Mouse (Mus musculus): ENCODE data around the gene Lrch1.
A peak's percentile ranks its signal among the peaks of the same experiment; 100 is the strongest.

Lrch1 gene

DNA sequence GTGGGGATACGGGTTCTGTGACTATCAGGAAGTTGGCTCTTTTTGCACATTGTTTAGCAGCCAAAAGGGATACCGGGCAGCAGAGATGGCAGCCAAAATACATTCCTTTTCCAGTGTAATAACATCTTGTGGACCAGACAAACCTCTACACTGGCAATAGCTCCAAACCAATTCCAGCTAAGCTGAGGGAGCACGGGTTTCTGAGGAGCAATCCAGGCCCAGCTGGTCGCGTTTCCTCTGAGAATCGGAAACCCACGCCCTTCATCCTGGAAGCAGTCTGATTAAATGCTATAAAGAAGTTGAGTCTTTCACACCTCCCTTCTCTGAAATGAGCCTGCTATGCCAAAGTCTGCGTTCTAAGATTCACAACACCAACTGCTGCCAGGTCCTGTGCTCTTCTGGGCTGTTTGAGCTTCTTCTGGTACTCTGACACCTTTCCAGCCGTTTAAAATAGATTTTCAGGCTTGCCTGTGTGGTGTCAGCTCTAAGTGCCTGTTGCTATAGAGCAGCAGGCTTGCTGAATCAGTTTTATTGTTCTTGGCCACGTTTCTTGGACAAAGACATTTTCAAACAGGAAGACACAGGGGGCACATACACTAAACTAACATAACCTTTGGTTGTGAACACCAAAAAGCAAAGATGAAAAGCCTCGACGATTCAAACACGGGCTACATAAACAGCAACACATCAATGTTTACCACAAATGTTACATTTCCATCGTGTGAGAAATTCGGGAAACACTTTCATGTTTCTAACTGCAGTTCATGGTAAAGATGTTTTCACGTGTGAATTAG lies 94.5 kb downstream of the Lrch1 start:
- DNase-seq (ENCODE audit: low spot score in 2 of 2) = no peak

DNA sequence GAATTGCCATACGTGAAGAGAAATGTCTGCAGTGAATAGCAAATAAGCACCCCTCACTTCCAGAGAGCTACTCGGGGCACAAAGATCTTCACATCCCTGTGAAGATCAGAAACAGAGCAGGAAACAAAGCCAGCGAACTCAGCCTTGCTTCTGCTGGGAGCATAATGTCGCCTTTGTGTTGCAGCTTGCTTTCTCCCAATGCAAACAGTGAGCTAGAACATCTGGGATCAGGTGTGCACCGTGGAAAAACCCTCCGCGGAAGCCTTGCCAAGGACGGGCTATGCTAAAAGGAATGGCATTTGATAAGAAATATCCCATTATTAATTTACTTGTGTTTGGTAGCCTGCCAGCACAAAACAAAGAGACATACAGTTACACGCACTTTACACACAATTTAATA lies 95.8 kb downstream of the Lrch1 start:
- DNase-seq (ENCODE audit: low spot score in 2 of 2) = no peak

DNA sequence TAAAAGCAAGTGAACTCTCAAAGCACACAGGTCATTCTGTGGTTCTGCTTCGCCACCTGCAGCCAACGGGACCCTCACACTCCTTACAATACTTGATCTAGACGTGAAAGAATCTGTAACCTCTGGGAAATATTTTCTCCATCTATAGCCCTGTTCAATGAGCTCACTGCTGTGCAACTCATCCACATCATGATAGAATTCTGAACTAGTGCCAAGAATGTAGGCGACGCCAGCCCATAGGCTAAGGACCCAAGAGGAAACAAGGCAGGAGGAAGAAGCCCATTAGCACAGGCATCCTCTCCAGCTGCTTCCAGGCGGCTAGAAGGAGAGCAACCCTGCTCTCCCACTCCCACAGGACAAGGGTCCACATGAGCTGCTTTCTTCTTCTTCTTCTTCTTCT lies 98.7 kb downstream of the Lrch1 start:
- DNase-seq (ENCODE audit: low spot score in 2 of 2) = no peak

DNA sequence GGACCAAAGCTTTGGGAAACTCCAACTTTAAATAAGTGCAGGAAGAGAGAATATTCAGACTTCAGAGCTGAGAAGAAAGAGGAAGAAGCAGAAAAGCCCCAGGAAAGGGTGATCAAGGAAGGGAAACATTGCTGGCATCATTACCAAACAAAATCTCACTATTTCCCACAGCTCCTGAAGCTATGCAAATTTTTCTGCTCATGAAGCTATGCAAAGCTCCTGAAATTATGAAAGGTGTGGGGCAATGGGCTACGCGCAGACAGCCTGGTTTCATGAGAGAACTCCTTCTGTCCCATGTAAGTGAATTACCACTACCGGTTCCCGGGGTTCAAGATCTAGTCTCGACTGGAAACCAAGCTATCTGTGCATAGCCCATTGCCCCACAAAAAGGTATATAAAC lies 99.5 kb downstream of the Lrch1 start:
- DNase-seq (ENCODE audit: low spot score in 2 of 2) = no peak

DNA sequence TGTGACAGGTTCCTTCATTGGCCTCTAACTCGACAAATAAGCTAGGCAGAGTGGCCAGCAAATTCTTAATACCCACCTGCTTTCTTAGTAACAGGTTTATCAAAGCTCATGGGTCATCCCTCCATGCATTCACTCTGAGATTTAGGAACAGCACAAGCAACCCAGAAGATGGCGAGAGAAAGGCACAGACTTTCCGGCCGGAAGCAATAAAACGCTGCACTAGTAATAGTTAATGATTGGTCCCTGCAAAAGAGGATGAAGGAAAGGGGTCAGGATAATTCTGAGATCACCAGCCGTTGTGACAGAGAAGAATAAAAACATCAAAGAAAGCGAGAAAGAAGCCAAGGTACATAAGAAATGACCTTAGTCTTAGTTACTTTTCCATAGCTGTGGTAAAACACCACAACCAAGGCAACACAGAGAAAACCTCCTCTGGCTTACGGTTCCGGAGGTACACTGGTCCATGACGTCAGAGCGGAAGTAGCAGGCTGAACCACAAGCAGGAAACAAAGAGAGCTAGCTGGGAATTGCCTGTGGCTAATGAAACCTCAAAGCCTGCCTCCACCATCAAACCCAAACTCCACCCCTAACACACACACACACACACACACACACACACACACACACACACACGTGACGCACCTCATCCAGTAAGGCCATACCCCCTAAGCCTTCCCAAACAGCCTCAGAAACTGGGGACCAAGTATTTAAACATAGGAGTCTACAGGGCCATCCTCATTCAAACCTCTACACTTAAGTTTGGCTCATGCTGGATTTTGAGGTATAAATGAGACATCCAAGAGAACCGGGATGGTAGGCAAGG lies 100.2 kb downstream of the Lrch1 start:
- peak in 1 of 2 experiments; percentile 36 for DNase-seq (ENCODE audit: low spot score in 2 of 2)

DNA sequence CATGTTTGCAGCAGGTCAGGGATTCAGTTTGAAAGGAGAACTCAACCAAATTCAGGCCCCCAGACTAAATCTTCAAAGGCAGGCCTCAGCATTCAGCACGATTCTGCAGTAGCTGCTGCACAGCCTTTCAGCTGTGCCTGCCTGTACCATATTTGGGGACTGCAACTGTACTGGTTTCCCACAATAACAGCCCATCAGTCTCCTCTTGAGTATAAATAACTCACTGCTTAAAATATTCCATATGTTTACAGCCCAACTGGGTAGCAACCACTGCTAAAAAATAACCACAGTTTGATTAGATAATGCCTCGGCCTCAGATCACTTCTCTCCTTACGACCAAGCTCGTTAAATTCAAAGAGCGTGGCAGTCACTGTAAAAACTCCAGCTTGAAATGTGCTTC lies 101.0 kb downstream of the Lrch1 start:
- DNase-seq (ENCODE audit: low spot score in 2 of 2) = no peak

DNA sequence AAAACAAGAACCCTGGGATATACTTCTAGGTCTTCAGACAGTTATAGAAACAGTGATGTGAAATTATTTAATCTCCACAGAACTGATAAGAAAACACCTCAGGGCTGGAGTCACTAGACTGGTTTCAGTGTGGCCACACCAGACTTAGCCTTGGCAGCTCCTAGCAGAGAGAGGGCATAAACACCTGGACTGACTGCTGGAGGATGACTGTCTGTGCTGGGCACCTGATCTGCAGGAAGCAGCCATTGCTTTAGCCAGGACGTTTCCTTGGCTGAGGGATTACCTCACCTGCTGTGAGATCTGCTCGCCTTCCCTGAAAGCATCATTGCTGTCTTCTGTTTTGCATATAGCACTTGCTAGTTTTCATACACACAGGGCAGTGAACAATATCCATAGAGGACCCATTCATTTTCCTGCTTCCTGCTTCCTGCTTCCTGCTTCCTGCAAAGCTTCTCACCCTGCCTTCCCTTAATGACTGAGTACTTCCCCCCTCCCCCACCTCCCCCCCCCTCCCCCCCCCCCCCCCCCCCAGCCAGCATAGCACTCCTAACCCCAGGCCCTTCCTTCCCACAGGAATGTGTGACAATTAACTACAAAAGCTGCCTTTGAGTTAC lies 101.9 kb downstream of the Lrch1 start:
- DNase-seq (ENCODE audit: low spot score in 2 of 2) = no peak

DNA sequence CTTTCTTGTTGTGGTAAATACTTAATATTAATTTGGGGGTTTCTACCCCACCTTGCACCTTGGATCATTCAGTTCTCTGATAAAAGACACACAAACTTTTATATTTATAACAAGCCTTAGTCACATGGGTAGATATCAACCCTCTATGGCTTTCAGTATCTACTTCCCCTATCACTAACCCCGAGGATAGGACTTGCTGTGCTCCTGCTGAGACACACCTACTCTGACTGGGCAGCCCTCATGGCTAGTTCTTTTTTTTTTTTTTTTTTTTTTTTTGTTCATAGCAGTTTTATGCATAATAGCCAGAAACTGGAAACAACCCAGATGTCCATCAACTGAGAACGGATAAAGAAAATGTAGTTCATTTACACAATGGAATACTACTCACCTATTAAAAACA lies 106.0 kb downstream of the Lrch1 start:
- no peak for DNase-seq (ENCODE audit: low spot score in 2 of 2)

DNA sequence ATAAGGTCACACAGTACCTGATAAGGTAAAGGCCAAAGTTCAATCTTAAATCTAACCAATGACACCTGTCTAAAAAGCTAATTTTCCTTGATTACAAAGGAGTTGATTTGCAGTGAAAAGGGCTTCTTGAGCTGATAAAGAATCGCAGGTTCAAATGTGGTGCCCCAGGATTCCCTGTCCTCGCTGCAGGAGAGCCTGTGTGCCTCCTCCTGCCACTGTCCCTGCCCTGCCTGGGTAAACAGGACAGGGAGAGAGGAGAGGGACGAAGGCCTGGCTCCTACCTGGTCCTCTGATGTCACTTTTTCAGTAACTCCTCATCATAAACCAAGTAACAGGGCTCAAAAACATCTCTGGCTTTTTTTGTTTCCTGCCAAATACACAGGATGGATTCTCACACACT lies 106.4 kb downstream of the Lrch1 start:
- no peak for DNase-seq (ENCODE audit: low spot score in 2 of 2)

DNA sequence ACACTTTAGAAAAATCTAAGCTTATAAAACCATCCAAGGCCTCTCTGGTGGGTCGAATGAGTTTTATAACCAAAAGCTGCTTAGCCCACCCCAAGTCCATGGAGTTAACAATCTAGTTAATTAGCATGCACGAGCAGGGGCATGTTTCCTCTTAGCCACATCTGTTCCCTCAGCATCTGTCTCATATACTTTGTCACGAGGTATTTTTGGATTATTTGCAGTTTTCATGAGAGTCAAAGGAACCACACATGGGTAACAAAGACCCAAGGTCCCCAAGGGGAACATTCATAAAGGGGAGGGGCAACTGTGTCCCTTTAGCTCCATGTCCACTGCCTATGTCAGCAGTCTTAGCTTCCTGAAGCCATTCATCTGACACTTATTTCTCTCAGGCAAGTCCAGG lies 106.9 kb downstream of the Lrch1 start:
- DNase-seq (ENCODE audit: low spot score in 2 of 2) = no peak

DNA sequence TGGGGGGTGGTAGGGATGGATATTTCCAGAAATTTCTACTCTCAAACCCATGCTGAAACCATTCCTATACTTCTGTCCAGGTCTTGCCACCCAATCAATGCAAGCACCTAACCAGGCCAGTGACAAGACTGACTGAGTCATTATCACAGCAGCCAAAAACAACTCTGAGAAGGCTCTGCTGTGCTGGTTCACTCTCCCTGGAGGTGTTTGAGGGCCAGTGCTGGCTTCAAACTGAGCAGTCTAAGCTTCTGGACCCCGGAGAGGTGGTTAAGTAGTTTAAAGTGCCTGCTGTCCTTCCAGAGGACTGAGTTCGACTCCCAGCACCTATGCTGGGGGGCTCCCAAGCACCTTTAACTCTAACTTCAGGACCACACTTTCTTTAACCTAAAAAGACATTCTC lies 107.3 kb downstream of the Lrch1 start:
- DNase-seq (ENCODE audit: low spot score in 2 of 2) = no peak

DNA sequence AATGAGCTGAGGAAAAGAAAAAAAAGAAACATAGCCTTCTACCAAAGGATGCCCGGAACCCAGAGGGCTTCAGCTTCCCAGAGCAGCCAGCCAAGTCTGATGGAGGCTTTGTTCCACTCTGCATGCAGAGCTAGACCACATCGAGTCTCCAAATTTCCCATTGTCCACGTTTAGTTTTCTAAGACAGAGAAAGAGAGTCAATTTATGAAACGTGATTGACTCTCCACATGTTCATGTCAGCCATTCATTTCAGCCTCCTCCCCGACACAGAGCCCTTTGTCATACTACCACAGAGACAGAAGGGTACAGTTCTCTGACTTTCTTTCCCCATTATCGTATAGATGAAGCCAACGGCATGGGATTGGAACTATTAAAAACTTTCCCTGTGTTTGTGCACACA lies 108.9 kb downstream of the Lrch1 start:
- no peak for DNase-seq (ENCODE audit: low spot score in 2 of 2)

DNA sequence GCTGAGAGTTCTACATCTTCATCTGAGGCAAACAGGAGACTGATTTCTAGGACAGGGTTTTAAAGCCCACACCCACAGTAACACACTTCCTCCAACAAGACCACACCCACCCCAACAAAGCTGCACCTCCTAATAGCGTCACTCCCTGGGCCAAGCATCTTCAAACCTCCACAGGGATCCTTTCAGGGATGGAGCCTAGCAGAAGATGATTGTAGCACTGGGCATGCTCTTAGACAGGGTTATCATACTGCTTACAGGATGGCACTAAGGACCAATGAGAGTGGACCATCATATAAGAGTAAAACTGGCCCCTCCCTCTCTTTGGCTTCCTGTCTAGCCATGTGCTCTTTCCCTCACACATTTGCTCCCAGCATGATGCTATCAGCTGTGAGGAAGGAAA lies 112.7 kb downstream of the Lrch1 start:
- no peak for DNase-seq (ENCODE audit: low spot score in 2 of 2)

DNA sequence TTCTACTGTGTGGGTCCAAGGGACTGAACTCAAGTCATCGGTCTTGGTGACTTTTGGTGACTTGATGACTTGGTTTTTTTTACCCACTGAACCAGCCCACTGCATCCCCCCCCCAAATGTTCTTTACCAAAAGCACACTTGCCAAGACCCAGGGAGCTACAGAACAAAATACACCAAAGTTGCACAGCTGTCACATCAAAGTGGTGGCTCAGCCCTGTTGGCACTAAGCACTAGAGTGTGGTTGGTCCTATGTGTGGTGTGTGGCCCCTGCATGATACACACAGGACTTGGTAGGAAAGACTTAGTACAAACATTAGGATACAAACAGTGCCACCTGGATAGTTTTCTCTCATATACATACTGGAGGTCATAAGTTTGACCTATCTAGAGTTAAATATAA lies 113.5 kb downstream of the Lrch1 start:
- DNase-seq (ENCODE audit: low spot score in 2 of 2) = no peak

DNA sequence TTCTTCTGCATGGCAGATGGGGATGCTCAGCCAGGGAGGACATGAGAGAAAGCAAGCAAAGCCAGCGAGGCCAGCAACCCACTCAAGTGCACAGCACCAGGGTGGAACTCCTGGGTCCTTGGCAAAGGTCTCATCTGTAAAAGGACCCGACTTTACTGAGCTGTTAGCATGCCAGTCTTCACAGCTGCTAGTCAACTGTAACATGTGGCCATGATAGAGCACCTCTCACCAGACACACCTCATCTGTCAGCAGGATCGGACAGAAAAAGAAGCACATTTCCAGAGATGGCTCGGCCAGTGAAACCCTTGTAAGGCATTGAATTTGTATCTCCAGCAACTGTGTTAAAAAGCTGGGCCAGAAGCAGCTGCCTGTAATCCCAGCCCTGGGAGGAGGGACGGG lies 116.0 kb downstream of the Lrch1 start:
- no peak for DNase-seq (ENCODE audit: low spot score in 2 of 2)

DNA sequence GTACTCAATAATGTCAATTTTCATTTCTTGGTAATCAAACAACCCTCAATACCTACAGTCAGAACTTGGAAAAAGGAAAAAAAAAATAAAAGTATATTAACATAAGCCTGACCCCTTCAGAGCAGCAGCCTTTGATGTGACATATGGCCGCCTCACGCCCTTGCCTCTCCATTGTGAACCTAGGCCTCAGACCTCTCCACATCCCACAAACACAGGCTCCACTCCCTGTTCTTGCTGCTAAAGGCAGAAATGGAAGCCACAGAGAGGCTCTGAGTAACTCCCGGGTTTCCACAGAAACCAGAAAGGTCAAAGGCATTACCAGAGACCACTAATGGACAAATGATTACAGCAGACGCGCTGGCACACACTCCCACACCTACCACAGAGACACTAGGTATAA lies 116.6 kb downstream of the Lrch1 start:
- no peak for DNase-seq (ENCODE audit: low spot score in 2 of 2)

DNA sequence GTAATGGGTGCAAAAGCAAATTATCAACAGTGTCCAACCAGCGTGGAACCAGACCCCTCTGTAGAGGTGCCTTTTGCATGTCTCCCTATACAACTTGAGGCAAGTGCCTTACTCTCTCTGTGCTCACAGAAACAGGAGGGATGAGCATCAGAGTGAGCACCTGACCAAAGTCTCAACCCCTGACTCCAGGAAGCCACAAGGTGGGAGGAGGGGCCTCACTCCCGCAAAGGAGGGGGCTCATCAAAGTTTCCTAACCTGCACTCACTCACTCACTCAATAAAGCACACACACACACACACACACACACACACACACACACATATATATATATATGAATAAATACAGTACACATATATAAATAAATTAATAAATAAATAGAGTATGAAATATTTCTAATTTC lies 117.1 kb downstream of the Lrch1 start:
- no peak for DNase-seq (ENCODE audit: low spot score in 2 of 2)

DNA sequence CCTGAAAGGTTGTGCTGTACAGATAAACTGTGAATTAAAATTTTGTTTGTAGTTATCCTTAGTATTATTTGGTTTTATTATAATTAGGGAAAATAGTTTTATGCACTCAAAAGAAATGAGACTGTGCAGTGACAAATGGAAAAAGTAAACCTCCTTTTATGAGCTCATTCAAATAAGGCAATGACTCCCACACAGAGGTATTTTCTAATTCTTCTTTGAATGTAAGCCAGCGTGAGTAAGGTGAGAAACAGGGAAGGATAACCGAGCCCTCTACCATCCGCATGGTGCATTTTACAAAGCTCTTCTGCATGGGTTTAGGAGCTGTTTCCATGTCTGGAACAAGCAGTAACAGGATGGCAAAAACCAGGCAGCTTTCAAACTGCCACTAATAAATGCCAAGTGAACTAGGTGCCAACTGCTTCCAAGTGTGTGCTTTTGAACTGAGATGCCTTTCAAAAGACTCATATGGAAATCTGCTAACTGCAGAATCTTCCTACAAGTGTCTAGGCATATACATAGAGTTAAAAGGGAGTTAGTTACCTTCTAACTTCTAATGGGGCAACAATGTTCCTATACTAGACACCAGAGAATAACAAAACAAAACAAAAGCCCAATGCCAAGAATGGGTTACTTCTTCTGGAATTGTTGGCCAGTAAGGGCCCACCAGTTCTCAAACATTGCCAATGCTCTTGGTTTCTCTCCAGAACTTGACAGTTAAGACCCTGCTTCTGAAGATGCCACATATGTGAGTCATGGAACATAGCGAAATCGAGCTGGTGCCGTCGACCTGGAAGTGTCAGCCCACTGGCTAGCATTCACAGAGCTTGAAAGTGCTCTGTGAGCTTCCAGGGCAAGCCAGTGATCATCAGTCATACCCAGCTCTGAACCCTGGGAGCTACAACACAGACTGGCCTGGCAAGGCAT lies 124.7 kb downstream of the Lrch1 start:
- no peak for DNase-seq (ENCODE audit: low spot score in 2 of 2)

DNA sequence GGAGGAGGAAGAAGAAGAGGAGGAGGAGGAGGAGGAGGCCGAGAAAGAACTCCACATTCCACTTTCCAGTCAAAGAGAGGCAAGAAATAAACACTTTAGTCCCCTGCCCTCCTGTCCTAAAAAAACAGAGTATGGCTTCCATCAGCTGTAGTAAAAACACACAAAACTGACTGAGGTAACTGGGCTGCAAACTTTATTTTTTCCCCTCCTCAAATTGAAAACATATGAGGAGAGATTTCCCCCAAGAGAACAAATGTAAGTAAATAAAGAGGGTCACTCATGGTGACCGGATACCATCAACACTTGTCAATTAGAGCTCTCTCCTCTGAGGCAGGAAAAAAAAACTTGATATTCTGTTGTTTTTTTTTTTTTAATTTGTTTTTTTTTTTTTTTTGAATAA lies 125.6 kb downstream of the Lrch1 start:
- no peak for DNase-seq (ENCODE audit: low spot score in 2 of 2)

DNA sequence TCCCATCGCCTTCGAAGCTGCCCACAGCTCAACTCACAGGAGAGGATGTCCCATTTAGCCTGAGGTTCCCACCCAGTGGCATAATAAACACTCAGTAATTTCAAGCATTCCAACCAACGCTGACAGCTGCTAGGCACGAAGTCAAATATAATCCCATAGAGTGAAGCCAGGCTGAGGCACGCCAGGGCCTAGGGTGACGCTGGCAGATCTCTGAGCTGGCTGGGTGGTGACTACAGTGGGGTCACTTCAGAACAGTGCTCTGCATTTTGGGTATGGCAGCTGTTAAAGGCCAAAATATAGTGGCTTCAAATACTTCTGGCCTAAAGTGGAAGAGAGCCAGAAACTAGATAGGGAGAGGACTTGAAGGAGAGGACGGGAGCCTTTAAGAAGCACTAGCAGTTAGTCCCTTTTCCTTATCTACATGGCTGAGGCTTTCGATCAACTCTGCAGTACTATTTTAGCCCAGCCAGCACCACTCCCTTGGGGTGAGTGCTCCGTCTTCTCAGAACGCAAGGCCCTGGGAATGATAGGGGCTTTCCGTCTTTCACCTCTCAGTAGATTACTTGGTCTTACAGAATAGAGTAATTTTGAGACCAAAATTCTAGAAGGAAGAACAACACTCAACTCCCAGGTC lies 127.4 kb downstream of the Lrch1 start:
- DNase-seq (ENCODE audit: low spot score in 2 of 2) = no peak

DNA sequence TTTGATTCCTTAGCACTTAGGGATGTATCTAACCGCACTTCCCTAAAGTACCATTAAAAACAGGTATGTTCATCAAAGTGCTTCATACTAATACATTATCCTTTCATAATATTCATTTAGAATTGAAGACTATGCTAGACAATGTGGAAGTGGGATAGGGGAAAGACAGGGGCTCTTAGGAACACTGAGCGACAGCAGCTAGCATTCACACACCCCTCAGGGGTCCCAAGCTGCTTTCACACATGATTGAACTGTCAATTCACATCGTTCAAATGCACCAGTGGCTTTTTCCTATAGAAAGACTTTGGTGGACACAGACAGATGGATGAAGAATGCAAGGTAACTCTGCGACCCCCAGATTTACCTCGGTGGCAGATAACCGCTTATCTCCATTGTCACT lies 131.0 kb downstream of the Lrch1 start:
- DNase-seq (ENCODE audit: low spot score in 2 of 2) = no peak
